ENCODE assay signal across 8 mouse cellular contexts in genomic region chr3:87618240-87618639, GRCm38 (mm10). TPM values are rescaled to one million over a fixed set of nuclear protein-coding genes. Genes with fewer than 3 reads are reported as not detected.
DNase-seq lines count a peak whose midpoint lies in the region; ATAC-seq and TF ChIP-seq lines count a peak whose summit lies in the region.

No protein-coding gene starts in this region.

- no peak for TF ChIP-seq POLR2A in cerebellum, adult 2 months (IDR thresholded peaks at IDR 0.05; ENCODE audit: borderline replicate concordance, insufficient read depth, low read length)
- TF ChIP-seq POLR2A in testis, adult 2 months (IDR thresholded peaks at IDR 0.05; ENCODE audit: control insufficient read depth, low read depth, low read length), result no peak

- no peak overlapping the region for H3K27ac ChIP-seq in cerebellum, adult 2 months (ENCODE audit: insufficient read depth, low read length)
- 0 out of 2 replicates have a peak overlapping the region, but pooled peaks have one; percentile 42 for H3K27ac ChIP-seq in testis, adult 2 months (ENCODE audit: control insufficient read depth, insufficient read depth, low read depth, low read length)
- H3K27ac ChIP-seq in limb, embryonic 15.5 days, result no peak overlapping the region
- no peak overlapping the region for H3K27ac ChIP-seq in stomach, postnatal 0 days (replicated peaks)

- H3K4me1 ChIP-seq in cerebellum, adult 2 months (ENCODE audit: control insufficient read depth, insufficient read depth, low read length), result 0 out of 2 replicates have a peak, but pooled peaks cover 4% of the 10 kb centered on the region
- H3K4me1 ChIP-seq in testis, adult 2 months (ENCODE audit: control insufficient read depth, insufficient read depth, low read length), result peaks cover 17% of the 10 kb centered on the region
- H3K4me1 ChIP-seq in limb, embryonic 15.5 days, result peaks cover 36% of the 10 kb centered on the region
- H3K4me1 ChIP-seq in stomach, postnatal 0 days (replicated peaks; ENCODE audit: control insufficient read depth, insufficient read depth), result peaks cover 4% of the 10 kb centered on the region; the same call in 1 of the 2 replicates

- DNase-seq in cerebellum, adult 2 months, result no peak
- no peak for DNase-seq in cerebellum, postnatal 14 days
- DNase-seq in testis, postnatal 10 days (ENCODE audit: low spot score), result no peak
- DNase-seq in stomach, postnatal 0 days (ENCODE audit: low spot score), result no peak
- no peak for DNase-seq in thymus, postnatal 0 days (ENCODE audit: low spot score)
- no peak for DNase-seq in c-Kit-positive CD71-positive TER-119-positive erythroid progenitor cells, embryonic 14.5 days (ENCODE audit: low spot score)

- H3K4me3 ChIP-seq in cerebellum, adult 2 months (replicated peaks; ENCODE audit: insufficient read depth, low read depth, low read length), result peak overlapping the region; percentile 79
- H3K4me3 ChIP-seq in testis, adult 2 months (ENCODE audit: control insufficient read depth, low read depth, low read length), result peak overlapping the region; percentile 98
- peak overlapping the region; percentile 80 for H3K4me3 ChIP-seq in limb, embryonic 15.5 days
- H3K4me3 ChIP-seq in stomach, postnatal 0 days (ENCODE audit: low read depth, low read length), result peak overlapping the region; percentile 80

- no peaks in the 10 kb centered on the region for H3K27me3 ChIP-seq in cerebellum, adult 2 months (ENCODE audit: control insufficient read depth, insufficient read depth, low read length)
- no peaks in the 10 kb centered on the region for H3K27me3 ChIP-seq in testis, adult 2 months (ENCODE audit: control insufficient read depth, insufficient read depth, low read length)
- H3K27me3 ChIP-seq in limb, embryonic 15.5 days, result no peaks in the 10 kb centered on the region
- no peaks in the 10 kb centered on the region for H3K27me3 ChIP-seq in stomach, postnatal 0 days (ENCODE audit: control insufficient read depth, insufficient read depth, low read length)

- TF ChIP-seq EP300 in stomach, postnatal 0 days (optimal IDR thresholded peaks at IDR 0.05), result no peak

- no peaks in the 10 kb centered on the region for H3K36me3 ChIP-seq in testis, adult 2 months (ENCODE audit: control insufficient read depth, insufficient read depth, low read length)
- H3K36me3 ChIP-seq in limb, embryonic 15.5 days, result no peaks in the 10 kb centered on the region
- H3K36me3 ChIP-seq in stomach, postnatal 0 days (ENCODE audit: control insufficient read depth, insufficient read depth, low read length), result no peaks in the 10 kb centered on the region

- WGBS in cerebellum, adult 2 months, result 1% methylated on average over 3 of the region's 3 CpGs
- WGBS in limb, embryonic 15.5 days, result 4% methylated on average over 3 of the region's 3 CpGs
- WGBS in stomach, postnatal 0 days, result 2% methylated on average over 3 of the region's 3 CpGs

- H3K9me3 ChIP-seq in limb, embryonic 15.5 days, result no peaks in the 10 kb centered on the region
- H3K9me3 ChIP-seq in stomach, postnatal 0 days (ENCODE audit: control insufficient read depth, low read length), result no peaks in the 10 kb centered on the region

- peak overlapping the region; percentile 85 for H3K9ac ChIP-seq in limb, embryonic 15.5 days
- H3K9ac ChIP-seq in stomach, postnatal 0 days (ENCODE audit: low read length), result peak overlapping the region; percentile 58

- H3K4me2 ChIP-seq in limb, embryonic 15.5 days, result peak overlapping the region; percentile 80
- H3K4me2 ChIP-seq in stomach, postnatal 0 days (replicated peaks; ENCODE audit: low read depth), result peak overlapping the region; percentile 89

- no peak for ATAC-seq in limb, embryonic 15.5 days (ENCODE audit: insufficient number of reproducible peaks, low FRiP score, low TSS enrichment, low read depth)
- no peak for ATAC-seq in stomach, postnatal 0 days (ENCODE audit: low FRiP score, low TSS enrichment)

- no peak for TF ChIP-seq CTCF in cerebellum, adult 2 months (IDR thresholded peaks at IDR 0.05; ENCODE audit: borderline replicate concordance, insufficient read depth, low read depth, low read length)
- TF ChIP-seq CTCF in testis, adult 2 months (IDR thresholded peaks at IDR 0.05; ENCODE audit: control insufficient read depth, insufficient read depth, insufficient replicate concordance, low read depth, low read length), result no peak
- TF ChIP-seq CTCF in stomach, postnatal 0 days (IDR thresholded peaks at IDR 0.05; ENCODE audit: low read depth), result no peak

RNA-seq across cellular contexts. Expression of gene Arhgef11, which starts 0.9 kb away (rescaled TPM):
- 52.2 and 53.2 TPM in 2 replicates for polyA plus RNA-seq in cerebellum, adult 2 months (2012; rRNA removed)
- 15.9 and 17.5 TPM in 2 replicates for polyA plus RNA-seq in testis, adult 2 months (2012; rRNA removed)
- polyA plus RNA-seq in limb, embryonic 15.5 days (2015; fragmentation: Nextera tagmentation; extraction: Ambion mirVana), result 15.3 and 17.0 TPM in 2 replicates
- polyA plus RNA-seq in stomach, postnatal 0 days (2015; fragmentation: Nextera tagmentation; extraction: Ambion mirVana), result 5.9 and 6.1 TPM in 2 replicates
- 4.0 and 4.8 TPM in 2 replicates for polyA plus RNA-seq in thymus, postnatal 0 days (2015; fragmentation: Nextera tagmentation; extraction: Ambion mirVana)
